Mouse (Mus musculus) embryo, embryonic 10 days (tissue): ENCODE results near the gene Spcs3.

Experiments used
- DNase-seq: peaks from one replicate; pipeline ENCODE4 v3.0.0-alpha.2; 2015; ENCODE audit warnings: low spot score

The Spcs3 gene

DNA sequence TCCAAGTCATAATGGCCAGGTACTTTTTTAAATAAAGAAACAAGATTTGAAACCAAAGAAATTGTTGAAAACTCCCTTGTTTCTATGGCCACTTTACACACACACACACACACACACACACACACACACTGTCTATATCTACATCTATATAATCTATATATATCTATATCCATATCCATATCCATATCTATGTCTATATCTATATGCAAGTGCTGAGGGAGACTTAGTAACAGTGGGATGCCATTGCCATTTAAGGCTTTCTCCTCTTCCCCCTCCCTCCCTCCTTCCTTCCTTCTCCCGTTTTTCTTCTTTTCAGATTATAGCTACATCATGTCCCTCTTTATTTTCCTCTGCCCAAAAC is 21.7 kb downstream of the Spcs3 start:
- DNase-seq, result no peak

DNA sequence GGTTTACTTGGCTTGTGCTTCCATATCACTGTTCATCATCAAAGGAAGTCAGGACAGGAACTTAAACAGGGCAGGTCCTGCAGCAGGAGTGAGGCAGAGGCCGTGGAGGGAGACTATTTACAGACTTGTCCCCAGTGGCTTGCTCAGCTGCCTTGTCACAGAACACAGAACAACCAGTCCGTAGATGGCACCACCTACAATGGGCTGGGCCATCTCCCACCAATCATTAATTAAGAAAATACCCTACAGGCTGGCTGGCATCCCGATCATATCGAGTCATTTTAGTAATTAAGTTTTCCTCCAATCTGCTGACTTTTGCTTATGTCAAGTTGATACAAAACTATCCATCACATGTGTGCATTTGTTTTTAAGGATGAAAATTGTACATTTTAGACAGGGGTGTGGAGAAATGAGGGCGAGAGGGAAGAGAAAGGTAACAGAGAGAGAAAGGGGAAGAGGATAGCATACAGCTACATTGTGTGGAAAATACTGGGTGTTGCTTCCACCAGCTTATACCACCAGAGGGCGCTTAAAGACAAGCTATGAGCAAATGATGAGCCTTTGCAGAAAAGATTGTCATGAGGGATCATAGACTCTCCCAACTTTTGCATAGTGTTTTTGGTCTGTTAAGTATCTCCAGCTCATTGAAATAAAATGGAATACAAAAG is 22.2 kb downstream of the Spcs3 start:
- peak; percentile 83 for DNase-seq

DNA sequence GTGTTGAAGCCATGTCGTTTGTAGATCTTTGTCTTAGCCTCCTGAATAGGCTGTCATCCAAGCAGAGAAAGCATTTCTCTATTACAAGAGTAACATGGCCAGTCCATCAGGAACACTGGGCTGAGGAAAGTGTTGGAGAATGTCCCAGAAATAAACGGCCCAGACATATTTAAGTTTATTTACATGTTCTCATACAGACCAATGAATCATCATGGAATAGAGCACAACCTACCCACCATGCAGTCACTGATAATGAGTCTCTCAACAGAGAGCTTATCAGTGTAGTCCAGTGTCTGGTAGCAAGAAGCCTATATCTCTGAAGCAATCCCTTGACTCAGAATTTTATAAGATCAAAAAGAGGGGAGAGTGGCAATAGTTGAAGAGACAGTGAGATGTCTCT is 24.7 kb downstream of the Spcs3 start:
- no peak for DNase-seq

DNA sequence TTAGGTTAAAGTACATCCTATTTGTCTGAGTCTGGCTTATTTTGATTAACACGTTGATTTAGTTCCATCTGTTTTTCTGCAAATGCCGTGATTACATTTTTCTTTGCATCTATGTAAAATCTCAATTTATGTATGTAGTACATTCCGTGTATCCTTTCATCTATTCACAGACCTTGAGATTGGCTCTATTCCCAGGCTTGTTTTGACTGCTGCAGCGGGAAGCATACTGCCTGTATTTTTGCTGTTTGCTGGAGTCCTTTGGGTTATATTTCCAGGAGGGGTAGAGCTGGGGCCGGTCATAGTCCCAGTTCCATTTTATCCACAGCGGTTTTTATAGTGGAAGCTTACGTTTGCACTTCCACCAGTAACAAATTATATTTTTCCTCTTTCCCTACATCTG is 26.7 kb downstream of the Spcs3 start:
- no peak for DNase-seq

DNA sequence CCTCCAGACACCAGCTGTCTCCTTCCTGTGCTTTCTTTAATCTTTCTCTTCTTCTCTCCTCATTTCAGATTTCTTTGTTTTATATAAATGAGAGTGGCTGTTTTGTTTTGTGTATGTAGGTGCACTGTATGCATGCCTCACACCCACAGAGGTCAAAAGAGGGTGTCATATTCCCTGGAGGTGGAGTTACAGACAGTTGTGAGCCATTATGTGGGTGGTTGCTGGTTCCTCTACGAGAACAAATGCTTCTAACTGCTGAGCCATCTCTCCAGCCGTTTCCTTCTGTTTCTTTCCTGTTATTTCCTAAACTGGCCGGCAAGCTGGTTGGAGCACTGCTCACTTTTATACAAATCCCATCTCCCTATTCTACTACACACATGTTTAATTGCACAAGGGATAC is 35.9 kb downstream of the Spcs3 start:
- DNase-seq, result no peak

DNA sequence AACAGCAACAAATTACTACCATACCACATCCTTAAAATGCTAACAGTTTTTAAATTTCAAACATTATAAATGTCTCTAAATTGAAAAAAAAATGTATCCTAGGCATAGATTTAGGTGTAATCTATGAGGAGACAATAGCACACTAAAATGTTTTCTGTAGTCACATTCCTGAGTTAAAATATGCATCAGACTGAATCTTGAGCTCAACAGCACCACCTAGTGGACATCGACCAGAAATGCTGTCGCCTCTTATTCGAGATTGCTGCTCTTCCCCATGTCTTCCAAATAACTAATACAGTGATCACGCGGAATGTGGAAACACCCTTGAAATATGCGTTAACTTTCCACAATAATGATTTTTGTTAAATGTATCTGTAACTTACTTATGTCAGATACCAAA is 36.7 kb downstream of the Spcs3 start:
- peak; percentile 90 for DNase-seq

DNA sequence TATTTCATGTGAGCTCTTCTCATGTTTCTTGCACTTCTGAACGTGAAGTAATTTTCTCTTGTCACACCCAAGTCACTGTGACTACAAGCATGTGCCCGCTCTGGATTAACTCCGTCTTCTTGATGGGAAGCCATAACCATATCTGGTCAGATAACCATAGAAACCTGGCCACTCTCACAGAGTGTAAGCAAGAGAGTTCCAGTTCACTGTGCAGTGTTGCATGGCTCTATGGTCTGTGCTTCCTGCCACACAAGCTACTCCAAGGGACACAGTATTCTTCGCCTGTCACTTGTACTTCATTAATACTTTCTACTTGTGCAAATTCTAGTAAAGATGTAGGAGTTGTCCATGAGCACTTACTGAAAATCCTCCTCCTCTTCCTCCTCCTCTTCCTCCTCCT is 37.9 kb downstream of the Spcs3 start:
- no peak for DNase-seq

DNA sequence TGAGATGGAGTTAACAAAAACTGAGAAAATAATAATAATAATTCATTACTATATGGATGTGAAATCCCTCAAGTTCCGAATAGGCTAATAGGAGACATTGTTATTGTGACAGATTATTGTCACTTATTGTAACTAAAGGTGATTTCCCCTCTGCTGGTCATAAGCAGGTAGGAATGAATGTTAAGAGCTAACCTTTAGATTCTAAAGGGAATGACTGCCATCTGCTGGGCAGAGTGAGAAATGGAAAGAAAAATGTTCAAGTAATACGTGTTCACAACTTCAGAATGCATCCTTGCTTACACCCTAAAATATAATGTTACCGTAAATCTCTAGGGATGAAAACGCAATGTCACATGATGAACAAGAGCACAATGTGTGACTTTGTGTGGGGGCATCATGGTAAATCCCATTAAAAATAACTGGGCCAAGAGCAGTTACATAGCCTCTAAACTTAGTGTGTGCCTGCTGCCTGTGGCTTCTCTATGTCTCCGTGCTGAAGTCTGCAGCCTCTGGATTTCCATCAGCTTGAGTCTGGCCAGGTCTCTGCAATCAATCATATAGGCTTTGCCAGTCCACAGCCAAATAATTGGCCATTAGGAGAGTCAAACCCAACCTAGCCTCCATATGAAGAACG is 38.6 kb downstream of the Spcs3 start:
- DNase-seq, result peak; percentile 87

DNA sequence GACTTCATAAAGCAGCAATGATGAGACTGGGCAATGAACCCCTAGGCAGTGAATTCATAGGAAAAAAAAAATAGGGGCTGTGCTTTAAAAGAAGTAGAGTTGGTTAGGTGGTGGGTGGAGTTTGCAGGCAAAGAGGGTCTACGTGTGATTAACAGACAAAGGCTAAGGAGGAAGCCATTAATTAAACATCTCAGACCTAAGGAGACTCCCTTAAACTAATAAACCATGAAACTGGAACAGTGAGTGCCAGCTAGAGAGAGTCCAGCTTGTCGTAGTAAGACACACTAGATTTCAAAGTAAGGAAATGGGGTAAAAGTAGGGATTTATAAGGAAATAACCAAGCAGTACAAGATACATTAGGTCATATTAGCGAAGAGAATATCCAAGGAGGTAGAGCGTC is 41.4 kb downstream of the Spcs3 start:
- no peak for DNase-seq

DNA sequence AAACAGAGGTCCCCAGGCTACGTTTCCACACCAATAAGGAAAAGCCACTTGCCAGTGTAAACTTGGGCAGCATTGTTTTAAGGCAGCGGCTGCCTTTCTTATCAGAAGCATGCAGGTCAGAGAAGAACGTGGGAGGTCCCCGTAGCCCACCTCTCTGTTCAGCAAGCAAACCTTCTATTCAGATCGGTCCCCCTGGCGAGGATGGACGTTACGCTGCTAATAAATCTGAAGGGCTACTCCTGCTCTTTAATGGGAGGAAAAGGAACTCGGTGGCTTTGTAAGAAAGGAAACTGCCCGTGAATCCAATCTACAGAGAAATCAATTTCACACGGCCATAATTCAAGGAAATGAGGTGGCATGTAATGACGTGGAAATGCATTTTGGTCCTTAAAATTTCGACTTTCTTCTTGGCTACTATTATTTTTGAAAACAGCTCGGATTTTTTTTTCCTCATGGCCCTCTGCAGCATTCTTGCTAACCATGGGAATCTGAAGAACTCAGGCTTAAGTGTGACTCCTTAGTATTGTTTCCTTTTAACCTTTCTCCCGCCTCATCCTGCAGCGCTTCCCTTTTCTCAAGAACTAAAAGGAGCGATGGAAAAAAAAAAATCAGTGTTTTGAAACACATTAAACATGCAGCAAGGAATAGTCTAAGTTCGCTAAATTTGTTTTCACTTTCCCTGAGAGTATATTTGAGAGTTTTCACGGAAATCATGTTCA is 43.1 kb downstream of the Spcs3 start:
- DNase-seq, result peak; percentile 46
